Mouse (Mus musculus) limb, embryonic 13.5 days (tissue): ENCODE data around the gene Gm10073. TPM values are rescaled to one million over a fixed set of nuclear protein-coding genes. Genes with fewer than 3 reads are reported as not detected.

Experiments used
- ATAC-seq: fragments of 200-750 bp; cut with Nextera tagmentation; 2 replicates; pipeline ENCODE4 v1.8.0; 2017; ENCODE audit warnings: low read depth, moderate number of reproducible peaks, moderate TSS enrichment; ENCODE audit not compliant: low FRiP score
- H3K27ac ChIP-seq: fragments of 300-500 bp; sonication (generic); 2 replicates; pipeline ENCODE4 v1.5.1; 2015; ENCODE audit warnings: inconsistent platforms, mild to moderate bottlenecking, moderate library complexity
- H3K27me3 ChIP-seq: fragments of 300-500 bp; sonication (generic); 2 replicates; pipeline ENCODE4 v1.6.1; 2015; ENCODE audit warnings: mild to moderate bottlenecking, inconsistent platforms
- H3K36me3 ChIP-seq: fragments of 300-500 bp; sonication (generic); 2 replicates; pipeline ENCODE4 v1.6.1; 2015; ENCODE audit warnings: inconsistent platforms, mild to moderate bottlenecking, moderate library complexity
- H3K4me1 ChIP-seq: fragments of 300-500 bp; sonication (generic); 2 replicates; pipeline ENCODE4 v1.6.1; 2015; ENCODE audit warnings: inconsistent platforms
- H3K4me2 ChIP-seq: fragments of 300-500 bp; sonication (generic); replicated peaks from 2 replicates; pipeline ENCODE4 v1.6.1; 2015; ENCODE audit warnings: inconsistent platforms, mild to moderate bottlenecking, moderate library complexity
- H3K4me3 ChIP-seq: fragments of 300-500 bp; sonication (generic); 2 replicates; pipeline ENCODE4 v1.5.1; 2015; ENCODE audit warnings: moderate library complexity, mild to moderate bottlenecking, inconsistent platforms
- H3K9ac ChIP-seq: fragments of 300-500 bp; sonication (generic); 2 replicates; pipeline ENCODE4 v1.6.1; 2015; ENCODE audit warnings: mild to moderate bottlenecking, inconsistent platforms
- H3K9me3 ChIP-seq: fragments of 300-500 bp; sonication (generic); 2 replicates; pipeline ENCODE4 v1.6.1; 2016; ENCODE audit warnings: inconsistent platforms
- WGBS: fragments of 180-500 bp; shearing (Covaris S2); methylation state at CpG from one replicate; pipeline ENCODE4 v1.1.7; 2015; 5-methylcytosine and 5-hydroxymethylcytosine counted together
- polyA plus RNA-seq: library from polyadenylated mRNA; unstranded; fragments of >200 nt; fragmentation: Nextera tagmentation; extraction: Ambion mirVana; gene quantifications from 2 replicates; pipeline ENCODE4 v1.2.1, GENCODE M21; 2015

Gm10073 gene
- polyA plus RNA-seq, 1 experiment from 2014 or later, result 13.8 TPM

- no peaks in the 10 kb centered on the region for H3K27me3 ChIP-seq
- no peak overlapping the region for H3K4me3 ChIP-seq
- no peak overlapping the region for H3K4me2 ChIP-seq
- no peak overlapping the region for H3K27ac ChIP-seq
- H3K9me3 ChIP-seq, result no peaks in the 10 kb centered on the region
- ATAC-seq, result no peak
- no peak overlapping the region for H3K9ac ChIP-seq
- WGBS, result 85% methylated on average over 7 of the region's 7 CpGs
- H3K4me1 ChIP-seq, result no peaks in the 10 kb centered on the region
- H3K36me3 ChIP-seq, result no peaks in the 10 kb centered on the region
These were observed 4.3 kb downstream of the Gm10073 start for GRCm38 (mm10) chr8:106569006-106569405.

GRCm38 (mm10) chr8:106563691-106564182 lies 9.5 kb downstream of the Gm10073 start:
- no peak overlapping the region; the same call in 1 of the 2 replicates for H3K27ac ChIP-seq
- 83% methylated on average over 3 of the region's 3 CpGs for WGBS
- ATAC-seq, result no peak

GRCm38 (mm10) chr8:106561097-106561865 lies 12.0 kb downstream of the Gm10073 start:
- H3K9me3 ChIP-seq, result peaks cover 5% of the 10 kb centered on the region
- no peak overlapping the region for H3K9ac ChIP-seq
- H3K27ac ChIP-seq, result no peak overlapping the region
- 24% methylated on average over 21 of the region's 21 CpGs for WGBS
- H3K4me3 ChIP-seq, result no peak overlapping the region
- H3K36me3 ChIP-seq, result peaks cover 24% of the 10 kb centered on the region
- peak overlapping the region; percentile 40 for H3K4me2 ChIP-seq
- no peaks in the 10 kb centered on the region for H3K27me3 ChIP-seq
- H3K4me1 ChIP-seq, result peaks cover 6% of the 10 kb centered on the region
- ATAC-seq, result peak; percentile 46

More at GRCm38 (mm10) chr8:106563691-106564182, 9.5 kb downstream of the Gm10073 start:
- no peaks in the 10 kb centered on the region for H3K9me3 ChIP-seq
- H3K4me1 ChIP-seq, result peaks cover 6% of the 10 kb centered on the region
- no peak overlapping the region for H3K9ac ChIP-seq
- H3K36me3 ChIP-seq, result no peaks in the 10 kb centered on the region
- H3K27me3 ChIP-seq, result no peaks in the 10 kb centered on the region
- H3K4me3 ChIP-seq, result no peak overlapping the region
- no peak overlapping the region for H3K4me2 ChIP-seq

- H3K9me3 ChIP-seq, result peaks cover 5% of the 10 kb centered on the region
- H3K9ac ChIP-seq, result no peak overlapping the region
- peaks cover 6% of the 10 kb centered on the region for H3K4me1 ChIP-seq
- no peak overlapping the region for H3K4me2 ChIP-seq
- ATAC-seq, result no peak
- H3K36me3 ChIP-seq, result peaks cover 34% of the 10 kb centered on the region
- H3K27me3 ChIP-seq, result no peaks in the 10 kb centered on the region
- 57% methylated on average over 9 of the region's 9 CpGs for WGBS
- no peak overlapping the region for H3K4me3 ChIP-seq
- H3K27ac ChIP-seq, result no peak overlapping the region
These were observed 13.4 kb downstream of the Gm10073 start for GRCm38 (mm10) chr8:106559844-106560243.

- WGBS, result 60% methylated on average over 6 of the region's 7 CpGs
- Histone ChIP-seq H3K4me1 (peaks cover 2% of the 10 kb centered on the region), H3K4me2 (no peak overlapping the region), H3K9ac (no peak overlapping the region), H3K27ac (no peak overlapping the region), H3K36me3 (peaks cover 71% of the 10 kb centered on the region), H3K4me3 (no peak overlapping the region), H3K9me3 (peaks cover 5% of the 10 kb centered on the region), H3K27me3 (no peaks in the 10 kb centered on the region)
- ATAC-seq, result no peak
These were observed 17.1 kb downstream of the Gm10073 start for GRCm38 (mm10) chr8:106556068-106556645.

- Histone ChIP-seq H3K36me3 (peaks cover 91% of the 10 kb centered on the region), H3K27me3 (no peaks in the 10 kb centered on the region), H3K4me3 (no peak overlapping the region), H3K27ac (no peak overlapping the region), H3K9me3 (peaks cover 5% of the 10 kb centered on the region), H3K9ac (no peak overlapping the region), H3K4me1 (no peaks in the 10 kb centered on the region), H3K4me2 (no peak overlapping the region)
- WGBS, result 99% methylated on average over 5 of the region's 5 CpGs
- ATAC-seq, result no peak
These were observed 19.2 kb downstream of the Gm10073 start for GRCm38 (mm10) chr8:106554011-106554410.

- H3K4me3 ChIP-seq, result no peak overlapping the region
- H3K27ac ChIP-seq, result no peak overlapping the region
- peaks cover 86% of the 10 kb centered on the region for H3K36me3 ChIP-seq
- H3K4me2 ChIP-seq, result no peak overlapping the region
- H3K4me1 ChIP-seq, result peaks cover 11% of the 10 kb centered on the region; the same call in 1 of the 2 replicates
- H3K27me3 ChIP-seq, result no peaks in the 10 kb centered on the region
- no peak overlapping the region for H3K9ac ChIP-seq
- WGBS, result 91% methylated on average over 1 of the region's 1 CpGs
- ATAC-seq, result no peak
- H3K9me3 ChIP-seq, result no peaks in the 10 kb centered on the region
These were observed 22.4 kb downstream of the Gm10073 start for GRCm38 (mm10) chr8:106550906-106551305.

- ATAC-seq, result no peak
- H3K27me3 ChIP-seq, result no peaks in the 10 kb centered on the region
- H3K4me3 ChIP-seq, result no peak overlapping the region
- H3K27ac ChIP-seq, result no peak overlapping the region
- no peak overlapping the region for H3K9ac ChIP-seq
- no peaks in the 10 kb centered on the region for H3K9me3 ChIP-seq
- H3K36me3 ChIP-seq, result peaks cover 88% of the 10 kb centered on the region
- H3K4me2 ChIP-seq, result no peak overlapping the region
- 28% methylated on average over 10 of the region's 10 CpGs for WGBS
- peaks cover 11% of the 10 kb centered on the region; the same call in 1 of the 2 replicates for H3K4me1 ChIP-seq
These were observed 24.8 kb downstream of the Gm10073 start for GRCm38 (mm10) chr8:106548366-106548936.

GRCm38 (mm10) chr8:106546746-106547145 lies 26.5 kb downstream of the Gm10073 start:
- no peak overlapping the region for H3K4me3 ChIP-seq
- ATAC-seq, result no peak
- no peak overlapping the region for H3K4me2 ChIP-seq
- H3K4me1 ChIP-seq, result peaks cover 16% of the 10 kb centered on the region; the same call in 1 of the 2 replicates
- H3K36me3 ChIP-seq, result peaks cover 87% of the 10 kb centered on the region
- H3K27me3 ChIP-seq, result no peaks in the 10 kb centered on the region
- whole genome bisulfite sequencing, result 89% methylated on average over 7 of the region's 7 CpGs
- no peak overlapping the region for H3K9ac ChIP-seq
- no peaks in the 10 kb centered on the region for H3K9me3 ChIP-seq
- no peak overlapping the region for H3K27ac ChIP-seq

GRCm38 (mm10) chr8:106545149-106545548 lies 28.1 kb downstream of the Gm10073 start:
- peaks cover 87% of the 10 kb centered on the region for H3K36me3 ChIP-seq
- WGBS, result 77% methylated on average over 2 of the region's 2 CpGs

GRCm38 (mm10) chr8:106543043-106543442 lies 30.2 kb downstream of the Gm10073 start:
- H3K36me3 ChIP-seq, result peaks cover 94% of the 10 kb centered on the region
- no peak for ATAC-seq

More at GRCm38 (mm10) chr8:106545149-106545548, 28.1 kb downstream of the Gm10073 start:
- no peak overlapping the region for H3K4me2 ChIP-seq
- no peaks in the 10 kb centered on the region for H3K27me3 ChIP-seq
- peaks cover 16% of the 10 kb centered on the region; the same call in 1 of the 2 replicates for H3K4me1 ChIP-seq
- H3K27ac ChIP-seq, result no peak overlapping the region
- no peak for ATAC-seq
- no peak overlapping the region for H3K9ac ChIP-seq
- H3K9me3 ChIP-seq, result no peaks in the 10 kb centered on the region
- H3K4me3 ChIP-seq, result no peak overlapping the region

GRCm38 (mm10) chr8:106541002-106541401 lies 32.3 kb downstream of the Gm10073 start:
- Histone ChIP-seq H3K4me1 (peaks cover 14% of the 10 kb centered on the region; the same call in 1 of the 2 replicates), H3K36me3 (peaks cover 95% of the 10 kb centered on the region), H3K4me3 (no peak overlapping the region), H3K9me3 (no peaks in the 10 kb centered on the region), H3K9ac (no peak overlapping the region), H3K4me2 (no peak overlapping the region), H3K27me3 (no peaks in the 10 kb centered on the region), H3K27ac (no peak overlapping the region)
- ATAC-seq, result no peak
- whole genome bisulfite sequencing, result 82% methylated on average over 11 of the region's 11 CpGs

More at GRCm38 (mm10) chr8:106543043-106543442, 30.2 kb downstream of the Gm10073 start:
- H3K4me2 ChIP-seq, result no peak overlapping the region
- H3K4me3 ChIP-seq, result no peak overlapping the region
- H3K27me3 ChIP-seq, result no peaks in the 10 kb centered on the region
- WGBS, result 34% methylated on average over 8 of the region's 8 CpGs
- H3K9ac ChIP-seq, result no peak overlapping the region
- no peak overlapping the region for H3K27ac ChIP-seq
- H3K9me3 ChIP-seq, result no peaks in the 10 kb centered on the region
- peaks cover 19% of the 10 kb centered on the region; the same call in 1 of the 2 replicates for H3K4me1 ChIP-seq
